Mouse (Mus musculus): Measurements from ENCODE around the gene Rhbdd1. TPM values are rescaled to one million over a fixed set of nuclear protein-coding genes. Genes with fewer than 3 reads are reported as not detected.

Rhbdd1 gene
- total and polyA plus RNA-seq, 3 experiments, result 10.7 to 11.3 (median 11.2) TPM

- Histone ChIP-seq H3K4me3 (no peak overlapping the region), H3K27ac (no peak overlapping the region), H3K9ac (ENCODE audit: low read depth, low read length) (no peak overlapping the region), H3K27me3 (ENCODE audit: control insufficient read depth, insufficient read depth, low read length) (no peaks in the 10 kb centered on the region), H3K4me1 (ENCODE audit: control insufficient read depth, insufficient read depth, low read length) (peaks cover 5% of the 10 kb centered on the region), H3K36me3 (ENCODE audit: control insufficient read depth, insufficient read depth, low read length) (peaks cover 1% of the 10 kb centered on the region; the same call in 1 of the 2 replicates), H3K79me2 (replicated peaks; ENCODE audit: control insufficient read depth, insufficient read depth, low read length) (no peaks in the 10 kb centered on the region)
- 36% methylated on average over 4 of the region's 4 CpGs for WGBS
- intact Hi-C loops (cut with DNase I), result loop anchor here (2.0 kb wide), 1 partner anchor 1156 kb away; no protein-coding TSS in a partner anchor
- TF ChIP-seq CTCF (IDR thresholded peaks at IDR 0.05) (no peak), POLR2A (IDR thresholded peaks at IDR 0.05; ENCODE audit: insufficient read depth, low read depth, low read length) (no peak), EP300 (IDR thresholded peaks at IDR 0.05; ENCODE audit: insufficient read depth, low read depth, low read length) (no peak)
- DNase-seq, result no peak
Observed at GRCm38 (mm10) chr1:82474461-82474961, 158.3 kb downstream of the Rhbdd1 start.

- DNase-seq, result no peak
- Histone ChIP-seq H3K36me3 (ENCODE audit: control insufficient read depth, insufficient read depth, low read length) (peaks cover 1% of the 10 kb centered on the region; the same call in 1 of the 2 replicates), H3K27me3 (ENCODE audit: control insufficient read depth, insufficient read depth, low read length) (no peaks in the 10 kb centered on the region), H3K4me3 (no peak overlapping the region), H3K9ac (ENCODE audit: low read depth, low read length) (no peak overlapping the region), H3K27ac (no peak overlapping the region), H3K79me2 (replicated peaks; ENCODE audit: control insufficient read depth, insufficient read depth, low read length) (no peaks in the 10 kb centered on the region), H3K4me1 (ENCODE audit: control insufficient read depth, insufficient read depth, low read length) (peaks cover 5% of the 10 kb centered on the region)
- no peak for TF ChIP-seq EP300 (IDR thresholded peaks at IDR 0.05; ENCODE audit: insufficient read depth, low read depth, low read length)
- no peak for TF ChIP-seq POLR2A (IDR thresholded peaks at IDR 0.05; ENCODE audit: insufficient read depth, low read depth, low read length)
- TF ChIP-seq CTCF (IDR thresholded peaks at IDR 0.05), result no peak
- intact Hi-C loops (cut with DNase I), result loop anchor here (2.0 kb wide), 1 partner anchor 1156 kb away; no protein-coding TSS in a partner anchor
- WGBS, result 73% methylated on average over 5 of the region's 5 CpGs
Observed at GRCm38 (mm10) chr1:82475254-82475653, 159.0 kb downstream of the Rhbdd1 start.

GRCm38 (mm10) chr1:82475821-82476220, 159.6 kb downstream of the Rhbdd1 start:
- TF ChIP-seq POLR2A (IDR thresholded peaks at IDR 0.05; ENCODE audit: insufficient read depth, low read depth, low read length) (no peak), CTCF (IDR thresholded peaks at IDR 0.05) (no peak), EP300 (IDR thresholded peaks at IDR 0.05; ENCODE audit: insufficient read depth, low read depth, low read length) (no peak)
- Histone ChIP-seq H3K4me1 (ENCODE audit: control insufficient read depth, insufficient read depth, low read length) (peaks cover 5% of the 10 kb centered on the region), H3K4me3 (no peak overlapping the region), H3K27ac (no peak overlapping the region), H3K36me3 (ENCODE audit: control insufficient read depth, insufficient read depth, low read length) (peaks cover 1% of the 10 kb centered on the region; the same call in 1 of the 2 replicates), H3K79me2 (replicated peaks; ENCODE audit: control insufficient read depth, insufficient read depth, low read length) (no peaks in the 10 kb centered on the region), H3K9ac (ENCODE audit: low read depth, low read length) (no peak overlapping the region), H3K27me3 (ENCODE audit: control insufficient read depth, insufficient read depth, low read length) (no peaks in the 10 kb centered on the region)
- WGBS, result 81% methylated on average over 4 of the region's 4 CpGs
- intact Hi-C loops (cut with DNase I), result loop anchor here (2.0 kb wide), 2 partner anchors 181 to 1157 kb away; no protein-coding TSS in a partner anchor
- no peak for DNase-seq

- WGBS, result 38% methylated on average over 11 of the region's 11 CpGs
- no peaks in the 10 kb centered on the region for H3K27me3 ChIP-seq (ENCODE audit: control insufficient read depth, insufficient read depth, low read length)
- intact Hi-C loops (cut with DNase I), result loop anchor here (2.0 kb wide), 1 partner anchor 181 kb away; no protein-coding TSS in a partner anchor
Observed at GRCm38 (mm10) chr1:82476256-82476655, 160.0 kb downstream of the Rhbdd1 start.

GRCm38 (mm10) chr1:82476746-82477145, 160.5 kb downstream of the Rhbdd1 start:
- H3K79me2 ChIP-seq (replicated peaks; ENCODE audit: control insufficient read depth, insufficient read depth, low read length), result no peaks in the 10 kb centered on the region
- intact Hi-C loops (cut with DNase I), result loop anchor here (2.0 kb wide), 1 partner anchor 182 kb away; no protein-coding TSS in a partner anchor
- WGBS, result 28% methylated on average over 9 of the region's 9 CpGs
- H3K27me3 ChIP-seq (ENCODE audit: control insufficient read depth, insufficient read depth, low read length), result no peaks in the 10 kb centered on the region
- no peak for DNase-seq
- peaks cover 5% of the 10 kb centered on the region for H3K4me1 ChIP-seq (ENCODE audit: control insufficient read depth, insufficient read depth, low read length)
- H3K9ac ChIP-seq (ENCODE audit: low read depth, low read length), result no peak overlapping the region
- no peak overlapping the region for H3K4me3 ChIP-seq
- no peak overlapping the region for H3K27ac ChIP-seq
- TF ChIP-seq EP300 (IDR thresholded peaks at IDR 0.05; ENCODE audit: insufficient read depth, low read depth, low read length) (0 out of 2 replicates have a peak, but pooled peaks have one; percentile 8), CTCF (IDR thresholded peaks at IDR 0.05) (no peak)
- peaks cover 1% of the 10 kb centered on the region; the same call in 1 of the 2 replicates for H3K36me3 ChIP-seq (ENCODE audit: control insufficient read depth, insufficient read depth, low read length)

More at GRCm38 (mm10) chr1:82476256-82476655, 160.0 kb downstream of the Rhbdd1 start:
- Histone ChIP-seq H3K4me3 (no peak overlapping the region), H3K4me1 (ENCODE audit: control insufficient read depth, insufficient read depth, low read length) (peaks cover 5% of the 10 kb centered on the region), H3K79me2 (replicated peaks; ENCODE audit: control insufficient read depth, insufficient read depth, low read length) (no peaks in the 10 kb centered on the region), H3K27ac (no peak overlapping the region), H3K36me3 (ENCODE audit: control insufficient read depth, insufficient read depth, low read length) (peaks cover 1% of the 10 kb centered on the region; the same call in 1 of the 2 replicates), H3K9ac (ENCODE audit: low read depth, low read length) (no peak overlapping the region)
- peak in 1 of 2 experiments; percentile 27 for DNase-seq
- TF ChIP-seq EP300 (IDR thresholded peaks at IDR 0.05; ENCODE audit: insufficient read depth, low read depth, low read length) (peak; percentile 78), CTCF (IDR thresholded peaks at IDR 0.05) (peak; percentile 97), POLR2A (IDR thresholded peaks at IDR 0.05; ENCODE audit: insufficient read depth, low read depth, low read length) (no peak)

Measured in heart, adult 2 months (tissue).